Mouse (Mus musculus) hindlimb bud, embryonic 11.5 days (tissue): ENCODE measurements around the gene Plekha6.

Experiments used
- DNase-seq: peaks from one replicate; pipeline ENCODE4 v3.0.0-alpha.2; 2012; ENCODE audit warnings: low read depth, low spot score; ENCODE audit errors: extremely low spot score

Plekha6 gene

DNA sequence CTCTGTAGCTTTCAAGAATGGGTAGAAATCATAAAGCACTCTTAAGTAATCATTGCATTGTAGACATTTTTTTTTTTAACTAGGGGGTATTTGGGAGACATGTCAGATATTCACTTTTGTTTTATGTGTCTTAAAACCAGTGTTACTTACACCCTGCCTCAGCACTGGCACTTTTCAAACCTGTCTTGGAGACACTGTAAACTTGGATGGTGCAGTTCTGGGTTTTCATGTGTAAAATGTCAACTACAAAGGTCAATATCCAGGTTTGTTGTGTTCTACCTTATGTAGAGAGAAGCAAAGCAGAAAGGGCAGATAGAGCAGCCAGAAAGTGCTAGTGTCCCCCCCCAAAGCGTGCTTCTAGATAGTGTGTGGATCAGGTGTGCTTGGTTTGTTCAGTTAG lies 25.6 kb upstream of the Plekha6 start:
- DNase-seq: no peak

GRCm38 (mm10) chr1:133146014-133147009 lies 17.7 kb upstream of the Plekha6 start:
- no peak for DNase-seq

GRCm38 (mm10) chr1:133147324-133147723 lies 16.7 kb upstream of the Plekha6 start:
- DNase-seq: no peak

- DNase-seq: no peak
These were observed 15.9 kb upstream of the Plekha6 start for GRCm38 (mm10) chr1:133148122-133148521.

DNA sequence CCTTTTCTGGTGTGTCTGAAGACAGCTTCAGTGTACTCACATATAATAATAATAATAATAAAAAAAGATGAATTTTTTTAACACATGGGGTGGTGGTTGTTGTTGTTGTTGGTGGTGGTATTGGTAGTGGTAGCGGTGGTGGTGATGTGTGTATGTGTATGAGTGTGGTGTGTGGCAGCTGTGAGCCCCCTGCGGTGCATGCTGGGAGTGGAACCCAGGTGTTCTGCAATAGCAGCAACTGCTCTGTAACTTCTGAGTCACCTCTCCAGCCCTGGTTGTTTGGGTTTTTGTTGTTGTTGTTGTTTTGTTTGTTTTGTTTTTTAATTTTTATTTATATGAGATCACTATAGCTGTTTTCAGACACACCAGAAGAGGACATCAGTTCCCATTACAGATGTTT lies 13.5 kb upstream of the Plekha6 start:
- no peak for DNase-seq

GRCm38 (mm10) chr1:133152213-133152612 lies 11.8 kb upstream of the Plekha6 start:
- DNase-seq: no peak

- no peak for DNase-seq
These were observed 8.7 kb upstream of the Plekha6 start for GRCm38 (mm10) chr1:133155270-133155669.

DNA sequence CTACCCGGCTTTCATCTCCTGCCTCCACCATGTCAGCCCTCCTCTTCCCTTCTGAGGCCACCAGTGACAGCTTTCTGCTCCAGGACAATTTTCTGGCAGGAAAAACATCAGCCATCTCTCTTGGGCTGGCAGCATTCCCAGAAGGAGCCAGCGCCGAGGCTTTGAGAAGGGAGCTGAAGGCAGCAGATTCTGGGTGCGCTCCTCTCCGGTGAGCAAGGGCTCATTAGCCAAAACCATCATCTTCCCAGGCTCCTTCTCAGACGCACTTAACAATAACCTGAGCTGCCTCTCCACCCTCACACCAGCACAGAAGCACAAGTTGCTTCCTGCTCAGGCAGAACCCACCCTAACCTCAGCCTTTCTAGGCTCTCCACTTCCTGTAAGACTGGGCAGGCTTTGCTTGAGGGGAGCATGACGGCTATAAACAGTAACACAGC lies 4.9 kb upstream of the Plekha6 start:
- no peak for DNase-seq

DNA sequence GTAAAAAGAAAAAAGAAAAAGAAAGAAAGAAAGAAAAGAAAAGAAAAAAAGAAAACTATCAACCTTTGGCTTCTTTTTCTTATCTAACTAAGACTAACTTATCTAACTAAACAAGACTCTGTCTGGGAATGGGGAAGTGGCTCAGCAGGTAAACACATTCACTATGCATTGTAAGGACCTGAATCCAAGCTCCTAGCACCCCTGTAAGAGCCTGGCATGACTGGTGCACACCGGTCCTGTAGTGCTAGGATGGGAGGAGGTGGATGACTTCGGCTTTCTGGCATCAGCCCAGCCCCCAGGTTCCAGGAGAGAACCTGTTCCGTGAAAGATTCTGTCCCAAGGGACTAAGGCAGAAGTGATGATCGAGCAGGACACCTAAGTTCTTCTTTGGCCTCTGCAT lies 2.5 kb upstream of the Plekha6 start:
- DNase-seq: no peak

GRCm38 (mm10) chr1:133162046-133162445 lies 2.0 kb upstream of the Plekha6 start:
- DNase-seq: no peak

DNA sequence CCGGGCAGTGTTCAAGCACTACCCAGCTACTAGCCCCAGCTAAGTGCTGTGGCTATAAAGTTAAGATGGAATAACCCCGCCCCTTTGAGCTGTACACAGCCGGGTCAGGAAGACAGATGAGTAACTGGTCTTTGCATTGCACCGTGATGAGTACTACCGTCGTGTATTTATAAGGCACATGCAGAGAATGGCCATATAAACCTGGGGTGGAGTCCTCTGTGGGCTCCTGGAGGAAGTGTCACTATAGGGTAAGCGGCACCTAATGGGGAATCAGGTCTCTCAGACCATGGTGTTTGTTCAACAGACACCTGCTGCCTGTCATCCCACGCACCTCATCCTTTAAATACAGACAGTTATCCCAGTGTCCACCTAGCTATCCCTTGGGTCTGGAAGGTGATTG lies 1.0 kb upstream of the Plekha6 start:
- DNase-seq: no peak

DNA sequence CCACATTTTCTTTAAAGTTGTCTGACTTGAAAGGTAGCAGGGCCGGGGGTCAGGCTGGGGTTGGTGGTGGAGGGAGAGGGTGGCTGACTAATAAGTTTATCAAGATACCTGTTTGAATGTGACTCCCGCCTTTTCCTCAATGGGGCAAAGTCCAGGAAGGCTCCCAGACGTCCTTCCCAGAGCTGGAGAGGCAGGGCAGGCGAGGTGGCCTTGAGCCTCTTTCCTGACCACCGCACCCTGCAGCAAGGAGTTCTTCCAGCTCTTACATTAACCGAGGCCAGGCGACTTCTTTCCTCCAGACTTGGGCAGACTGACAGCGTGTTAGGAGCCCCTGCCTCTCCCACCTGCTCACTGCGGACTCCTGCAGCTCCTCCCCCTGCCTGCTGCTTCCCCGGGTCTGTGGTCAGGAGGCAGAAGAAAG lies 591 bp downstream of the Plekha6 start:
- DNase-seq: no peak

DNA sequence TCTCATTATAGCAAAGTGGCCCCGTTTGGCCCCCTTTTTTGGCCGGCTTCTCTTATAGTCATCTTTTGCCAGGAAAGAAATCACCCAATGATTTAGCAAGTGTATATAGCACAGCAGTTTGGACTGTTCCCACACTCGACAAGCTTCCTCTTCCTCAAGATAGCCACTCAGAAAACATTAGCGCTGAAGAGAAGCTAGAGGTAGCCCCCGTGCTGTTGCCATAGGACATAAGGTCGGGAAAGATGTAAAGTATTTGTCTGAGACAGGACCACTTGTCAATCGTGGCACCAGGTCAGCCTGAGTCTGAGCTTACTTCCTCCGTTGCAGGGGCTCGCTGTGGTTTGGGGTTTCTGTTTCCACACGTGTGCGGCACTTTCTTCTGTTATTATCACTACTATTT lies 1.1 kb downstream of the Plekha6 start:
- DNase-seq: no peak

- no peak for DNase-seq
These were observed 4.5 kb downstream of the Plekha6 start for GRCm38 (mm10) chr1:133168318-133169060.

GRCm38 (mm10) chr1:133170196-133170595 lies 6.2 kb downstream of the Plekha6 start:
- DNase-seq: no peak

- no peak for DNase-seq
These were observed 7.3 kb downstream of the Plekha6 start for GRCm38 (mm10) chr1:133171357-133171756.

DNA sequence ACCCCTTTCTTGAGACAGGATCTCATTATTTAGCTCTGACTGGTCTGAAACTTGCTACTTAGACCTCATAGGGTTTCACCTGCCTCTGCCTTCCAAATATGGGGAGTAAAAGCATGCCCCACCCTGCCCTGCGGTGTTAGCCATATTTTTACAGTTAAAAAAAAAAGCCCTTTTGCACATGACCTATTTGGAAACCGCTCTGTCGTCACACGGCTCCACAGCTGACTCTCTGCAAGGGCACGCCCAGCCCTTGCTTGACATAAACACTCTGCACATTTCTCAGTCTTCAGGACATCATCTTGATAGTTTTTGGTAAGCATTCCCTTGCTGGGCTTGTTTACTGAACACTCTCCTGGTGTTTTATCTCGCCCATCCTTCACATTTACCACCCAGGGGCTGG lies 11.1 kb downstream of the Plekha6 start:
- DNase-seq: no peak

DNA sequence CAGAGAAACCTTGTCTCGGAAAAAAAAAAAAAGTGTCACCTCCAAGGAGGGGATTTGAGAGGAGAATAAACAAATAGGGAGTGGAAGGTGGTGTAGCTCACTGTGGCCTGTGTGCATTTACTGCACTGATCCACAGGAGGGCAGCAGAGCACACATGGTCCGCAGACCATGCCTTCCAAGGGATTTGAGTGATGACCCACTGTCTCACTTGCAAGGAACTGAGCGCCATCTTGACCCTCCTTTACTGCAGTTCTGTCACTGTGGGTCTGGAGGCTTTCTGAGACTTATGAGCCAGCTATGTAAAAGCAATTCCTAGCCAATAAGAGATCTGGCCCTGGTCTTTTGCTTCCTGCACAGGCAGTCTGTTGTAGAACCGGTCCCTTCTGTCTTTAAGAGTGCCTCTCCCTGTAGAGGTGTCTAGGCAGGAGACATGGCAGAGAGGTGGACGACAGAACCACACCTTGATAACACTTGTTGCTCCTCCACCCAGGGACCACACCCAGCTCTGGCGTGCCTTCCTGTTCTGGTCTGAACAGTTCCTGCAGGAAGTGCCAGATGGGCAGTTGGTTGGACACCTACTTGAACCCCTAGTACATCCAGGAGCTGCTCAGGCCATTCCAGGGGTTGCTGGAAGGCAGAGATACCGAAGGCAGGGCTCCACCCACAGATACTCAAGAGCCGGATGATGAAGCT lies 13.6 kb downstream of the Plekha6 start:
- no peak for DNase-seq

DNA sequence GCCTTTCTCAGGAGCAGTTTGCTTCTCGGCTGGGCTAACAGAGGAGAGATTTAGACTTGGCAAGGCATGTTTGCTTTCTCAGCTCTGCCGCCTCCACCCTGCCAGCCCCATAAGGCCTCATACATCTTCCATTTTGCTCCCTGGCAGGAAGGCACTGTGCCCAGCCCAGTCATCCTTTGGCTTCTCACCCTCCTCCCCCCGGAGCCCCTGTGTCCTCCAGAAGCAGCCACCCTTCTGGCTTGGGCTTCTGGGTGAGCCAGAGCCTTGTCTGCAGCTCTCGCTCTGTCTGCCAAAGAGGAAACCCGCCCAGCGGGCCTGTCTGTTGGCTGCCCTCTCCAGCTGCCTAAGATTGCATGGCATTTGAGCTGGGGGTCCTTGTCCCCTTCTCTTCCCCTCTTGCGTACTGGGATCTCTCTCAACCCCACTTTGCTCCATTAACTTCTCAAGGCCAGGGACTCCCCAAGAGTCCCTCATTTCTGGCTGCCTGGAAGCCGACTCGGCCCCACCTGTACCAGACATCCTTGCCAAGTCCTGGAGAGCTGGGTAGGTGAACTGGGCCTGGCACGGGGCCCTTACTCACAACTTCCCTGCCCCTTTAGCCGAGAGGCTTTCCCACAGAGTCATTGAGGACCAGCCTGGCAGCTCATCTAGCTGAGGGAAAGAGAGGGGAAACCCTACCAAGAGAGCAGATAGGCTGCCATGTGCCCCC lies 14.9 kb downstream of the Plekha6 start:
- DNase-seq: no peak

DNA sequence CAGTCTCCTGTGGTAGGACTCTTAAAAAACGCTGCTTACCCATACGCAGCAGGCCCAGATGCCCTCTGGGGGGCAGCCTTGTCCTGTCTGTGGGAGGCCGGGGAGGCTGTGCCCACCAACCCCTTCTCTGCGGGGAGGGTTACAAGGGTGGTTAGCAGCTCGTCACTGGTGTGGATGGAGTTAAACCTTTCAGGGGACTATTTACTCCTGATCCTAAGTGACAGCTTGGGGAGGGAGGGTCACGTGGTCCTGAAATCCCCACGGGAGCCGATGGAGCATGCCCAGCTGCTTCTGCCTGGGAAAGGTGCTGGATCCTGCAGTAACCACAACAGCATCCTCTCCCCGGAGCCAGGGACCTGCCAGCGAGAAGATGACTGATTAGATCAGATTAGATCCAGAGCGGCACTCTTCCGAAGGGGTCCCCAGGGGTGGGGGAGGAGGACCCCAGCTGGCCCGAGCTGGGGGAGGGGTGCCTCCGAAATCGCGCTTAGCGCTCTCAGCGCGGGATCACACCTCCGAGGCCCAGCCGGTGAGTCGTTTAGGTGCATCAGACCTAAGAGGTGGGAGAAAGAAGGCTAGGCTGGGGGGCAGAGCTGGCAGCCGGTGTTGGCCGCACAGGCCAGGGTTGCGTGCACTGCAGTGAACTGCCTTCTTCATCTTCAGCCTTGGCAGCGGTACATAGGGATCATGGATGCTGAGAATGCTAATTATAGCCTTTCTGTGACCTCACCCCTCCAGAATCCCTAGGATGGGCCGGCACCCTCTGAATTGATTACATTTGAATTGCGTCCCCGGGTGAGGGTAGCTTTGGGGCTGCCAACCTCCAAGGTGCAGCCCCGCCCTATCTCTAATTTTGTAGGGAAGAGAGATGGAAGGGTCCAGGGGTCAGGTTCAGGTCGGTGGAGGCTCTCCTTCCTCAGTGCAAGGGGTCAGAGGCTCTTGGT lies 17.3 kb downstream of the Plekha6 start:
- DNase-seq: no peak
